Mouse (Mus musculus): ENCODE data around the gene Bola3. TPM values are rescaled to one million over a fixed set of nuclear protein-coding genes. Genes with fewer than 3 reads are reported as not detected.

The Bola3 gene
- polyA plus RNA-seq, 1 experiment, result 87.1 TPM

GRCm38 (mm10) chr6:83357436-83357835 is 8.5 kb downstream of the Bola3 start:
- 89% methylated on average over 10 of the region's 10 CpGs for WGBS
- TF ChIP-seq POLR2A (IDR thresholded peaks at IDR 0.05; ENCODE audit: borderline replicate concordance, insufficient read depth, low read length) (no peak), CTCF (IDR thresholded peaks at IDR 0.05; ENCODE audit: borderline replicate concordance, insufficient read depth, low read depth, low read length) (no peak)
- Histone ChIP-seq H3K4me1 (ENCODE audit: control insufficient read depth, insufficient read depth, low read length) (peaks cover 9% of the 10 kb centered on the region), H3K4me3 (replicated peaks; ENCODE audit: insufficient read depth, low read depth, low read length) (no peak overlapping the region), H3K27me3 (ENCODE audit: control insufficient read depth, insufficient read depth, low read length) (no peaks in the 10 kb centered on the region), H3K27ac (ENCODE audit: insufficient read depth, low read length) (no peak overlapping the region)
- no peak for DNase-seq

- DNase-seq, result no peak
- 81% methylated on average over 11 of the region's 11 CpGs for WGBS
- Histone ChIP-seq H3K4me3 (replicated peaks; ENCODE audit: insufficient read depth, low read depth, low read length) (no peak overlapping the region), H3K27ac (ENCODE audit: insufficient read depth, low read length) (no peak overlapping the region), H3K4me1 (ENCODE audit: control insufficient read depth, insufficient read depth, low read length) (peaks cover 3% of the 10 kb centered on the region), H3K27me3 (ENCODE audit: control insufficient read depth, insufficient read depth, low read length) (no peaks in the 10 kb centered on the region)
- TF ChIP-seq POLR2A (IDR thresholded peaks at IDR 0.05; ENCODE audit: borderline replicate concordance, insufficient read depth, low read length) (no peak), CTCF (IDR thresholded peaks at IDR 0.05; ENCODE audit: borderline replicate concordance, insufficient read depth, low read depth, low read length) (no peak)
These were observed 12.7 kb downstream of the Bola3 start for GRCm38 (mm10) chr6:83361523-83362248.

DNA sequence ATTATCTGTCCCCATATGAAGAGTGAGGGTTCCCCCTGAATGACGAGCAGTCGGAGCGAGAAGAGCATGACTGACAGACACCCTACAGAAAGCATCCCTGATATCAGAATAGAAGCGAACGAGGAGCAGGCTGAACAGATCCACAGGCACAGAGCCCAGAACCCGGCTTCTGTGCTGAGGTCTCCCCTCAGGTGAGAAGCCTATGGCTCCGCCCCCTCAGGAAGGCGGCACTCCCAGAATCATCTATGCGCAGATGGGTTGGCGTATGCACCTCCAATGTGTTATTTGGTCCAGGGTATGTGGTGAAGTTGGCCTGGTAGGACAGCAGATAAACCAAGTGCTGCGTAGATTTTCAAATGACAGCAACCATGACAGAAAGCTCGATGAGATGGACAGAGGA is 14.1 kb downstream of the Bola3 start:
- DNase-seq, result peak; percentile 55 to 59
- Histone ChIP-seq H3K27ac (ENCODE audit: insufficient read depth, low read length) (no peak overlapping the region), H3K27me3 (ENCODE audit: control insufficient read depth, insufficient read depth, low read length) (no peaks in the 10 kb centered on the region), H3K4me3 (replicated peaks; ENCODE audit: insufficient read depth, low read depth, low read length) (no peak overlapping the region), H3K4me1 (ENCODE audit: control insufficient read depth, insufficient read depth, low read length) (no peaks in the 10 kb centered on the region; the same call in 1 of the 2 replicates)
- TF ChIP-seq POLR2A (IDR thresholded peaks at IDR 0.05; ENCODE audit: borderline replicate concordance, insufficient read depth, low read length) (no peak), CTCF (IDR thresholded peaks at IDR 0.05; ENCODE audit: borderline replicate concordance, insufficient read depth, low read depth, low read length) (no peak)
- 56% methylated on average over 12 of the region's 12 CpGs for WGBS

- Histone ChIP-seq H3K27ac (ENCODE audit: insufficient read depth, low read length) (peak overlapping the region; percentile 34), H3K4me1 (ENCODE audit: control insufficient read depth, insufficient read depth, low read length) (peaks cover 30% of the 10 kb centered on the region), H3K4me3 (replicated peaks; ENCODE audit: insufficient read depth, low read depth, low read length) (no peak overlapping the region), H3K27me3 (ENCODE audit: control insufficient read depth, insufficient read depth, low read length) (no peaks in the 10 kb centered on the region)
- peak; percentile 79 to 85 for DNase-seq
- no peak for TF ChIP-seq CTCF (IDR thresholded peaks at IDR 0.05; ENCODE audit: borderline replicate concordance, insufficient read depth, low read depth, low read length)
- TF ChIP-seq POLR2A (IDR thresholded peaks at IDR 0.05; ENCODE audit: borderline replicate concordance, insufficient read depth, low read length), result no peak
- 10% methylated on average over 21 of the region's 21 CpGs for WGBS
These were observed 21.5 kb downstream of the Bola3 start for GRCm38 (mm10) chr6:83370316-83370965.

- 59% methylated on average over 3 of the region's 3 CpGs for WGBS
- no peak for TF ChIP-seq POLR2A (IDR thresholded peaks at IDR 0.05; ENCODE audit: borderline replicate concordance, insufficient read depth, low read length)
- no peak for TF ChIP-seq CTCF (IDR thresholded peaks at IDR 0.05; ENCODE audit: borderline replicate concordance, insufficient read depth, low read depth, low read length)
- peak; percentile 48 to 74 for DNase-seq
- Histone ChIP-seq H3K27me3 (ENCODE audit: control insufficient read depth, insufficient read depth, low read length) (no peaks in the 10 kb centered on the region), H3K4me1 (ENCODE audit: control insufficient read depth, insufficient read depth, low read length) (peaks cover 30% of the 10 kb centered on the region), H3K4me3 (replicated peaks; ENCODE audit: insufficient read depth, low read depth, low read length) (no peak overlapping the region), H3K27ac (ENCODE audit: insufficient read depth, low read length) (peak overlapping the region; percentile 16; the same call in 1 of the 2 replicates)
These were observed 22.4 kb downstream of the Bola3 start for GRCm38 (mm10) chr6:83371350-83371749.

- TF ChIP-seq POLR2A (IDR thresholded peaks at IDR 0.05; ENCODE audit: borderline replicate concordance, insufficient read depth, low read length), result no peak
- no peak for TF ChIP-seq CTCF (IDR thresholded peaks at IDR 0.05; ENCODE audit: borderline replicate concordance, insufficient read depth, low read depth, low read length)
- WGBS, result 86% methylated on average over 9 of the region's 9 CpGs
- H3K4me3 ChIP-seq (replicated peaks; ENCODE audit: insufficient read depth, low read depth, low read length), result no peak overlapping the region
These were observed 24.9 kb downstream of the Bola3 start for GRCm38 (mm10) chr6:83373704-83374300.

GRCm38 (mm10) chr6:83381510-83382491 is 32.9 kb downstream of the Bola3 start:
- Histone ChIP-seq H3K4me3 (replicated peaks; ENCODE audit: insufficient read depth, low read depth, low read length) (no peak overlapping the region), H3K27me3 (ENCODE audit: control insufficient read depth, insufficient read depth, low read length) (no peaks in the 10 kb centered on the region), H3K4me1 (ENCODE audit: control insufficient read depth, insufficient read depth, low read length) (peaks cover 7% of the 10 kb centered on the region), H3K27ac (ENCODE audit: insufficient read depth, low read length) (no peak overlapping the region)
- no peak for DNase-seq
- 71% methylated on average over 10 of the region's 10 CpGs for WGBS
- no peak for TF ChIP-seq POLR2A (IDR thresholded peaks at IDR 0.05; ENCODE audit: borderline replicate concordance, insufficient read depth, low read length)
- TF ChIP-seq CTCF (IDR thresholded peaks at IDR 0.05; ENCODE audit: borderline replicate concordance, insufficient read depth, low read depth, low read length), result no peak

More at GRCm38 (mm10) chr6:83373704-83374300, 24.9 kb downstream of the Bola3 start:
- Histone ChIP-seq H3K4me1 (ENCODE audit: control insufficient read depth, insufficient read depth, low read length) (peaks cover 30% of the 10 kb centered on the region), H3K27me3 (ENCODE audit: control insufficient read depth, insufficient read depth, low read length) (no peaks in the 10 kb centered on the region), H3K27ac (ENCODE audit: insufficient read depth, low read length) (no peak overlapping the region)
- no peak for DNase-seq
